Mouse (Mus musculus): ENCODE measurements around the gene Fgd2.

DNA sequence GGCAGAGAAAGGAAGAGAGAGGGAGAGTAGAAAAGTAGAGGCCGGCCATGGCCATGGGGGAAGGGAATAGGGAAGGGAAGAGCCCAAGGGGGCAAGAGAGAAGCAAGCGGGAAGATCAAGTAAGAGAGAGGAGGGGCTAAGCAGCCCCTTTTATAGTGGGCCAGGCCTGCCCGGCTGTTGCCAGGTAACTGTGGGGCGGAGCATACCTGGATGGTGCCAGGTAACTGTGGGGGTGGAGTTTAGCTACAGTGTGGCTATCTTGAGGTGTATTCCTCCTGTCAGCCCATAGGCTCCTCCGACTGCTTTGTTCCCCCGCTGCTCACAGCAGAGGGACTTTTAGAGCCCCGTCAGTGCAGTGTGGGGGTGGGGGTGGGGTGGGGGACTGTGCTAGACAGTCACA is 8.0 kb downstream of the Fgd2 start:
- no peak for TF ChIP-seq CTCF (IDR thresholded peaks at IDR 0.05; ENCODE audit: borderline replicate concordance, control insufficient read depth, extremely low read depth, insufficient read depth, low read length, poor library complexity)
- no peak for TF ChIP-seq POLR2A (IDR thresholded peaks at IDR 0.05; ENCODE audit: control insufficient read depth, extremely low read depth, insufficient read depth, low read length, poor library complexity)

Measured in thymus, adult 2 months (tissue).